Mouse (Mus musculus) small intestine, adult 2 months (tissue): ENCODE data around the gene Hmgb2.

Experiments
- CTCF ChIP-seq: fragments of 200-500 bp; IDR thresholded peaks from 2 replicates; pipeline ENCODE4 v1.5.1; 2012; ENCODE audit warnings: low read depth, mild to moderate bottlenecking, control low read depth, inconsistent platforms, low read length, moderate library complexity, mixed read lengths; ENCODE audit not compliant: insufficient replicate concordance, insufficient read length; ENCODE audit errors: extremely low read depth
- POLR2A ChIP-seq: fragments of 200-500 bp; IDR thresholded peaks from 2 replicates; pipeline ENCODE4 v1.6.1; 2012; ENCODE audit warnings: low read depth, mild to moderate bottlenecking, control low read depth, inconsistent platforms, low read length, moderate library complexity

- TF ChIP-seq CTCF = no peak
- no peak for TF ChIP-seq POLR2A
Observed at GRCm38 (mm10) chr8:57536167-57536566, 24.5 kb downstream of the Hmgb2 start.
